Mouse (Mus musculus) c-Kit-positive CD71-positive TER-119-positive erythroid progenitor cells, embryonic 14.5 days (primary cell): ENCODE measurements around the gene Phf21a.
A peak's percentile ranks its signal among the peaks of the same experiment; 100 is the strongest.

Source experiments
- DNase-seq: peaks from one replicate; pipeline ENCODE4 v3.0.0-alpha.2; 2013; ENCODE audit warnings: low spot score

The Phf21a gene

DNA sequence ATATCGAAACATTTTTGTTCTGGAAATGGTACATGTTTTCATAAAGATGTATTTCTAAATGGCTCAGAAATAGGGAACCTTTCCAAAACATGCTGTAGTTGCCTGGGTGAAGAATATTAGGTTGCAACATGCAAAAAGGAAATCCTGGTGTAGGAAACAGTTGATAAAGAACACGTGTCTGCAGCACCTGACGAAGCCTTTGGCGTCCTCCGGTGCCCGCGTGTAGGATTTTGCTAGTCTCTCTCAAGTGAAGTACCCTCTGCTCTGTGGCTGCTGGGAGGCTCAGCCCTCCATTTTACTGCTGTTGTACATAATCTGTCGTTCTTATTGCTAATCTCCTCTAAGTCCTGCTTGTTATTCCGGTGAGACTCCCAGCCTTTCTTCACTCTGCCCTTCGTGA lies 207.0 kb downstream of the Phf21a start:
- DNase-seq, result no peak

DNA sequence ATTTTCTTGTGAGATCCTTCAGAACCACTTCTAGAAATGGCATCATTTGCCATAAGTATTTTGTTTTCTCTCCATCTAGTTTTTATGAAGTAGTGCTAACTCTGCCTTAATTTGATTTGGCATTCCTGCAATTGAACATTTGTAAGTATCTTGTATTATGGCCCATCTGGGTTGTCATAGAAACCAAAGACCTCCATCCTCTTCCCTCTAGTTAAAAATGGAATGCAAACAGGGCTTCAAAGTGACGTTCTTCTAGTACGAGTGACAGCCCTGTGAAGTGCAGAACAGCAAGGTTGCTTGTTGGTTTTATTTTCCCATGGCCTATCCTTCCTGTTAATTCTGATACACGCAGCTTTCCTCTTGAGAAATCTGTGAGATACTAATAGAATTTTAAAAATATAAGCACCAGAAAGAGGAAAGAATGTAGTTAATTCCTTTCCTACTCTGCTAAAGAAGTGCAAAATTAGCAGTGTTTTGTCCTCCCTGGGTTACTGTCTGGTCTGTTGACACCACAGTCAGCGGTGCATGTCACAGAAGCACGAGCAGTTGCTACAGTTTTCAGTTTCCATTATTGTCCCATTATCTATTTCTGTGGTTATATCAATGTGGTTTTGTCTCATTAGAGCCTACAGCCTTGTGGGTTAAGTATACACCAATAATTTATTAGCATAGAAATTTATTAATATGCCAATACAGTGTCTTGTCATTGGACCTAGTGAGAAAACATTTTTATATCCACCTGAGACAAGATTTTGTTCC lies 209.1 kb downstream of the Phf21a start:
- no peak for DNase-seq

GRCm38 (mm10) chr2:92312542-92312941 lies 219.6 kb downstream of the Phf21a start:
- DNase-seq, result no peak

DNA sequence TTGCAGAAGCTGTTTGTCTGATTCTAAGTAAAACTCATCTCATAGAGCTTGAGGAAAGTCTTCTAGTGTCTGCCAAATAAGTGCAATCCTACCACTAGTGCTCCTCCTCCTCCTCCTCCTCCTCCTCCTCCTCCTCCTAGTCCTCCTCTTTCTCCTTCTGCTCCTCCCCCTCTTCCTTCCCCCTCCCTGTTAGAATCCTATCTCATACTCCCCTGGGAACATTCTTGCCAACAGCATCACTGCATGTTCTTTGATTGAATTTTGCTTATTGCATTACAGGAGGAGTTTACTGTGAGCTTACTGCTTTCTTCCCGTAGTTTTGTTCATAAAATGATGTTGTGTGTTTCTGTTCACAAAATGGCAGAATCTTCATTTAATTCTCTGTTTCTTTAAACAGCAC lies 221.1 kb downstream of the Phf21a start:
- DNase-seq, result no peak

- DNase-seq, result no peak
These were observed 223.7 kb downstream of the Phf21a start for GRCm38 (mm10) chr2:92316652-92317051.

DNA sequence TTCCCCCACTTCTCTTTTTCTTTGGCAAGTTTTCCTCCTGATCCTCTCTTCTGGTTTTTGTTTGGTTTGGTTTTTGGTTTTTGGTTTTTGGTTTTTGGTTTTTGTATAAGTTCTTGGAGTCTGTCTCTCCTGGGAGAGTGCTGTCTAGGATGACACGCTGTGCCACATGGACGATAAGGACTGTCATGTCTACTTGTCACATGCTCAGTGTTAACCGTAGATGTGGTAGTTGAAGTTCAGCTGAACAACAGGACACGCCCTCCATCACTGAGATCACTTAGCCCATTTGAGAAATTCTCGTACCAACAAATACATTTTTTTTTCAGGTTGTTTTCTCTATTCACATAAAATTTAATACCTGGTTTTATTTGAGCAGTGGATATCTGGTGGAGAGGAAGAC lies 224.3 kb downstream of the Phf21a start:
- no peak for DNase-seq

- peak; percentile 12 for DNase-seq
These were observed 229.8 kb downstream of the Phf21a start for GRCm38 (mm10) chr2:92322669-92323068.

- no peak for DNase-seq
These were observed 232.8 kb downstream of the Phf21a start for GRCm38 (mm10) chr2:92325676-92326075.

GRCm38 (mm10) chr2:92326221-92326620 lies 233.3 kb downstream of the Phf21a start:
- DNase-seq, result no peak

DNA sequence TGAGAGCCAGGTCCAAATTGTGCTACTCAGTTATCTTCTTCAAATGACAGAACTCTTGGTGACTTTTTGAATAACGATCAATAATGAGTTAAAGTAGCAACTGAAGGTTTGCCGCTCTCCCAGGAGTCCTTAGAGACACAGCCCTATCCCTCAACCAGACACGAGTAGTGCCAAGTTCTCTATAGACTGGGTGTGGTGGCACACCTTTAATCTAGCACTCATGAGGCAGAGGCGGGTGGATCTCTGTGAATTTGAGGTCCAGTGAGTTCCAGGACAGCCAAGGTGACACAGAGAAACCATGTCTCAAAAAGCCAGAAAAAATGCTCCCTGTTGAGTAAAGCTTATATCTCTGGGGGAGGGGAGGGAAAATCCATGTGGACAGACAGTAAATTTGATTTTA lies 234.7 kb downstream of the Phf21a start:
- DNase-seq, result no peak

GRCm38 (mm10) chr2:92328206-92328605 lies 235.3 kb downstream of the Phf21a start:
- DNase-seq, result no peak

- peak; percentile 15 for DNase-seq
These were observed 237.9 kb downstream of the Phf21a start for GRCm38 (mm10) chr2:92330840-92331239.

DNA sequence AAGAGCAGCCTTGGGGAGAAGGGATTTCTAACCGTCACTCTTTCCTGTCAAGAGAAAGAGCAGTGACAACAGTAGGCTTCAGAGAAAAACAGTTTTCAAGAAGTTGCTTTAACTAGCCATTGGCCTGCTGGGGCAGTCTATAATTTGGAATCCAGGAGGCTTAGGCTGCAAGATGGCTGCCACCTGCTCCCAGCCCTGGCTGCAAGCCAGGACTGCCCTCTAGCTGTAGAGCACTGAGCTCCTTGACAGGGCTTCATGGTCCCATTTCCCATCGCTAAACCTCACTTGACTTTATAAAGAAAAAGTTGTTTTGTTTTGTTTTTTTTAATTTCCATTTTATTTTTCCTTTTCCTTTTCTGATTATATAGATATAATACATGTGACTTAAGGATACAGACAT lies 238.5 kb downstream of the Phf21a start:
- no peak for DNase-seq

GRCm38 (mm10) chr2:92331871-92332270 lies 239.0 kb downstream of the Phf21a start:
- no peak for DNase-seq

- no peak for DNase-seq
These were observed 249.5 kb downstream of the Phf21a start for GRCm38 (mm10) chr2:92342418-92342817.

- DNase-seq, result no peak
These were observed 254.3 kb downstream of the Phf21a start for GRCm38 (mm10) chr2:92347191-92347590.

DNA sequence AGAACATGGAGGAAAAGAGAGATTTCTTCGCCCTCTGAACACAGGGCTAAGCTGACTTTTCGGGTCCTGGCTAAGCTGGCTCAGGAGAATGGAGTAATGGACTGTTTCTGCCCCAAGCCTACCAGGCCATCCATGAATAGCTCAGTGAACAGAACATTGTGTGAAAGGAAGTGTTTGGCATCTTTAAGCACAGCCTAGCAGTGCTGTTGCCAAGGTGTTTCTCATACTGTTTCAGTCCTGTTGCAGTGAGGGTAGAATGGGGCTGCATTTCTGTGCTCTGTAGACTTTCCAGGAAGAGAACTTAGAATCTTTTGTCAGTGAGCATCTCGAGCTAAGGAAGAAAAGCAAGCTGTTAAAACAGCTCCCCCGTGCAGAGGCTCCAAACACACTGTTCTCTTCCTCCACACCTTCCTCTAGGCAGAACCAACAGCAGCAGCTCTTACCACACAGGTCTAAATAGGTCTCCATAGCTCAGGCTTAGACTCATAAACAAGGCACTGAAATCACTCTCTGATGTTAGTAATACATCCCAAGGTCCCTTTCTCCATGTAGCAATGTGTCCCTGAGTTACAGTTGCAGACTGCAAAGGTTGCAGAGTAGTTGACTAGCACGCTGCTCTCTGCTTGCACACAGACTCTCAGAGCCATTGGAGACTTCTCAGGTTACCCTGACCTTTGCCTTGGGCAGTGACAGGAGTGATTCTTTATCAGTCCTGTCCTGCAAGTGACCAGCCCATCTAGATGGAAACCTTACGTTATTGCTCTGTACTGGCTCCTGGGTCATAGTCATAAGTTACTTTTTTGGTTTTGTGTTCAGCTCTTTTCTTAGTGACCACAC lies 256.9 kb downstream of the Phf21a start:
- DNase-seq, result no peak

DNA sequence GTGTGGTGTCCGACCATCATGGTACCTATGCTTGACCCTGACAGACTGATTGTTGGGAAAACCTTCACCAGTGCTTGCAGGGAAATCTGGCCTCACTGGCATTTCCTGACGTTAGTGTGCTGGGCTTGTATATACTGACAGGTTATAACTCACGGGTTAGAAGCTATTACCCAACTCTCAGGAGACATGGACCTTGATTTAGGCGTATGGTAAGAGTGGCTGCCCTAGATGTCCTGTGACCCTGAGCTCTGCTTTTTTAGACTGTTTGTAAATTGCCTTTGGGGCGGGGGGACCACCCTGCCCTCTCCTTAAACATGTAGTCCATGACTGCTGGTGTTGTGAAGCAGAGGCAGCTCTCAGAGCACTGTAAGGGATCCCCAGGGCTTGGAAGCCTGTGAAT lies 257.8 kb downstream of the Phf21a start:
- no peak for DNase-seq

DNA sequence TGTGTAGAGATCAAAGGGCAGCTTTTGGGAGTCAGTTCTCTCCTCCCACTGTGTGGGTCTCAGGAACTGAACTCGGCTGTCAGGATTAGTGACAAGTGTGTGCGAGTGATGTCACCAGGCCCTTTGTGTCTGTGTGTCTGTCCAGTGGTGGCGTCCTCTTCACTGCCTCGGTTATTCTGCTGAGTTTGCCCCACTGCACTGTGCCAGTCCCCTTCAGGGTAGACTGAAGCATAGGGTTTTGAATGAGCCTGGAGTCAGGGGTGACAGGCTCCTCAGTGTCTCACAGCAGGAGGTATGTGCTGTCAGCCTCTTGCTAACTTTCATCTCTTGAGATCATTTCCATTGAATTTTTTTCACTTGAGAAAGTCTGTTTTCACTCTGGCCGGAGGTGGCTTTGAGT lies 260.5 kb downstream of the Phf21a start:
- no peak for DNase-seq

DNA sequence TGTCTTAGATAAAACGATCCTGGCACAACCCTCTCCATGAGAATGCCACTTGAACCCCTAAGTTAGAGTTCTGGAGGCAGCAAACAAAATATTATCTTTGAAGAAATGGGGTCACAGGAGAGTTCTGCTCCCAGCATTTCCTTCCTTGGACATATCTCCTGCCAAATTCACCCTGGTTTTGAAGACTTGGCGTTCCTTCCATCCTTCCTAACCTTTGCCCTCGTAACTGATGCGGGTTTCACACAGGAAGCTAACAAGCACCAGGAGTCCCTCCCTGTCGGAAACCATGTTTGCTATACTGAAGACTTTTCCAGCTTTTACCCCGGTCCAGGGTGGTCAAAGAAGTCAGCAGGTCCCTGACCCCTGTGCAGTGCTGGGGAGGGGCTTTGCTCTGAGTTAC lies 261.3 kb downstream of the Phf21a start:
- no peak for DNase-seq

DNA sequence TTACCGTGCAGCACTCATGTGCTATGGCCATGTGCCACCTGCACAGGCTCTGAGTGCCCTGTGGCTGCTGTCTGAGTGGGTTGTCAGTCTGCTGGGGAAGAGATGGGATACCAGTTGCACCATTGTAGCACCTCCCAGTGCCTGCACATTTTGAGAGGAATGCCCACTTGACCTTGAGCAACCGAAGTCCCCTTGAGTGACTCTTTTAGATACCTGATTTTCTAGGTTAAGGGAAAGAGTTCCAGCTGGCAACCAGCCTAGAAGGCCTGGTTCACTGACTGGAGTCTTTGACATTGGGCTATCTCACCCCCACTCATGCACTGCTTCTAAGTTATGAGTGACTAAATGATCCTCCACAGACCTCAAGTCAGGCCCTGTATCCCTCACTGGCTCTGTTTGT lies 266.4 kb downstream of the Phf21a start:
- no peak for DNase-seq

DNA sequence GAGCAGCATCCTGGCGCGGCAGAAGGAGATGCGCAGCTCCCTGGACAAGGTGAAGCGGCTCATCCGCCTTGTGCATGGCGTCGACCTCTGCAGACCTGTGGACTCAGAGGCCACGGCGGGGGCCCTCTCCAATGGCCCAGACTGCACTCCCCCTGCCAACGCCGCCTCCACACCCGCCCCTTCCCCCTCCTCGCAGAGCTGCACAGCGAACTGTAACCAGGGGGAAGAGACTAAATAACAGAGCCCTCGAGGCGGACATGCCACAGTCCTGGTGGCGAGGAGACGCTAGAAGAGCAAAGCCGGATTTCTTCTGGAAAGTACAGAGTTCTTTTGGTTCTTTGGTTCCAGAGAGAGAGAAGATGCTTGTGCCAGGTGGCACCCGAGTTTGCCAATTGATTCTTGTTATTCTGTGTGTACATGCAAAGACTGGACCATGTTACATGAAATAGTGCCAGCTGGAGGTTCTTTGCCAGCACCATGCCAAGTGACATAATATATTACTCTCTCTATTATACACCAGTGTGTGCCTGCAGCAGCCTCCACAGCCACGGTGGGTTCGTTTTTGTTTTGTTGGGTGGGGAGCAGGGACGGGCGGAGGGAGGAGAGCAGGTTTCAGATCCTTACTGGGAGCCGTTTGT lies 267.4 kb downstream of the Phf21a start:
- DNase-seq, result no peak

DNA sequence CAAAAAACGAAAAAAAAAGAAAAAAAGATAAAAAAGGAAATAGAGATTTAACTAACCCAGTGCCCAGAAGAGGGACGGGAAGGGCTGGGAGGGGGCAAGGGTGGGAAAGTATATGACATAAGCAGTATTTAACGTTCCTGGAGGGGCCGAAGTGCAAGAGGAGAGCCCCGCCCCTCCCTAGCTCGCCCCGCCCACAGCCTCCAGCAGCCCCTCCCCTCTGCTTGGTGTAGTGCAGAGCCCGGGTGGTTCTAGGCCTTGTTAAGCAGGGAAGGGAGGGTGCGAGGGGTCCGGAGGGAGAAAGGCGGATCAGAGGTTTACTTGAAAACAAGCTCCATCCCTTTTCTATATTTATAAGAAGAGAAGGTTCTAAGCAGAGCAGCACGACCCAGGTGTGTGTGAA lies 268.0 kb downstream of the Phf21a start:
- no peak for DNase-seq
